Mouse (Mus musculus): Measurements from ENCODE around the gene Chrm3. TPM values are rescaled to one million over a fixed set of nuclear protein-coding genes. Genes with fewer than 3 reads are reported as not detected.
A peak's percentile ranks its signal among the peaks of the same experiment; 100 is the strongest.

The Chrm3 gene
- total RNA-seq, 2 experiments from 2014 or later: 41.6 to 47.2 TPM

DNA sequence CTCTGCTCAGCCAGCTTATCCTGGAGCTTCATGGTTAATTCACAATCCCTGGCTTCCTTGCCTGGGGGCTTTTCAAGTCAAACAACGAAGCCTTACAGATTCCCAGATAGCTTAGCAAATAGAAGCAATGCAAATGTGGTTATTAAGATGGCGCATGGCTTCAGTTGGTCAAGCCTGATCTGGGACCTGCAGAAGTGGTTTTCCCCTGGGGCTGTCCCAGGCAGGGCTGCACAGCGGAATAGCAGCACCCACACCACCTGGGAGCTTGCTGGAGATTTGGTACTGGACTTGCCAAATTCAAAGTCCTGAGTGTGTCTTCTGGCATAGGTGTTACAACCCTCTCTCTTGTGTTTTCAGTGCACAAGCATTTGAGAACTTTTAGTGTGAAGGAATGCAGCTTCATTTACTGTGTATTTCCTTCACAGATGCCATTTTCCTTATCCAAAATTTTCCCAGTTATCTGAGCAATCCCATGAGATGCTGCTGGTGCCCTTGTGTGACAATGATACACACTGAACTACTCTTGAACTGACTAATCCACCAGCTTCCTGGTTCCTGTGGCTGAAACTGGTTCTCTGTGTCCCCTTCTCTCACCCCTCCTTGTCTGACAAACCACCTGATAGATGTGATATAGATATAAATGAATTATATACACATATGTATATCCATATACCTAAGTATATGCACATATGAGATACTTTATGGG, 461.8 kb downstream of the Chrm3 start:
- no peak for DNase-seq (ENCODE audit: low spot score in 2 of 2)

GRCm38 (mm10) chr13:9897231-9897630, 463.4 kb downstream of the Chrm3 start:
- no peak for DNase-seq (ENCODE audit: low spot score in 2 of 2)

DNA sequence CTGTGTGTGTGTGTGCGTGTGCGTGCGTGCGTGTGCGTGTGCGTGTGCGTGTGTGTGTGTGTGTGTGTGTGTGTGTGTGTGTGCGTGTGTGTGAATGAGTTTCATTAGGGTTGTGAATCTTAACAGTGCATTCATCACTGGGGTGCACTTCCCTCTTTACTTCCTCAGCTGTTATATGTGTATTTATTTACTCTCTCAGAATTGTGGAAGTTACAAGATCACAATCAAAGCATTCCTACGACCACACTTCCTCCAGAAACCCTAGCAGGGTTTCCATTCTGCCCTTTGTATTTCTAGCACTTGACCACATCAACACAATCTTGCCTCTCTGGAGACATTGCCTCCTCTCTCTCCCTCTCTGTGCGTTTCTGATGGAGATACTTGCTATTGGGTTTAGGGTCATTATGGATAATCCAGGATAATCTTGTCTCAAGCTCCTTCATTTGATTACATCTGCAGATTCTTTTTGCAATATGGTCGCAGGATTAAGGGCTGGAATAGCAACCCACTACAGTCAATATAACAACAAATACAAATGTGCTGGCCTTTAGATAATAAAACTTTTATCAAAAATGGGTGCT, 465.5 kb downstream of the Chrm3 start:
- DNase-seq (ENCODE audit: low spot score in 2 of 2): no peak

DNA sequence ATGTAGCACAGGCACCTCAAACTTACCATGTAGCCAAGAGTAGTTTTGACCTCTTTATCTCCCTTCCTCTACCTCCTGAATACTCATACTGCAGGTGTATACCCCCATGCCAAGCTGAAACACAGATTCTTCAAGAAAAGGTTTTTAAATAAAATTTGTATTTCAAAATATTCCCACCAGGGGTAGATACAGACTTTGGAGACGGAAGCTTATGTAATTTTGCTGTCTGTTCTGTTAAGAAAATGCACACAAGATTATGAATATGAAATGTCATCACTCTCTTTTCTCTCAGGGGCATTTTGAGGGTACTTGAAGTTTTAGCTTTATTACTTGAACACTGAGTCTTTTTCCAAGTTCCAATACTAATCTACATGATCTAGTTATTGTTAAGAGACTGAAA, 469.6 kb downstream of the Chrm3 start:
- DNase-seq (ENCODE audit: low spot score in 2 of 2): no peak

GRCm38 (mm10) chr13:9890460-9890859, 470.2 kb downstream of the Chrm3 start:
- no peak for DNase-seq (ENCODE audit: low spot score in 2 of 2)

DNA sequence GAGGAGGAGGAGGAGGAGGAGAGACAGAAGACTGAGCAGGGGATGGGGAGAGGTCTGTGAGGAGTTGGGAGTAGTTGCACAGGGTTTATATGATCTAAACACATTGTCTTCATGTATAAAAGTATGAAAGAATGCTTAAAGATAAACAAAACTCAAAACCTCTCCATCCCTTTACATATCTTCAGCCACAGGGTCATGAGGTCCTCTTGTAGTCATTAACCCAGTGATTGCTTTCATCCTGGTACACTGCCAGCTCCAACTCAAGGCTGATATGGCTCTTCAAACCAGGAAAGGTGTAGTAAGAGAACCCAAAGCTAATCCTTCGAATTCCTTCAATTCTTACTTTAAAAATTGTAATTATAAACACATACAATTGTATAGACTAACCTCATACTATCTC, 470.7 kb downstream of the Chrm3 start:
- no peak for DNase-seq (ENCODE audit: low spot score in 2 of 2)

DNA sequence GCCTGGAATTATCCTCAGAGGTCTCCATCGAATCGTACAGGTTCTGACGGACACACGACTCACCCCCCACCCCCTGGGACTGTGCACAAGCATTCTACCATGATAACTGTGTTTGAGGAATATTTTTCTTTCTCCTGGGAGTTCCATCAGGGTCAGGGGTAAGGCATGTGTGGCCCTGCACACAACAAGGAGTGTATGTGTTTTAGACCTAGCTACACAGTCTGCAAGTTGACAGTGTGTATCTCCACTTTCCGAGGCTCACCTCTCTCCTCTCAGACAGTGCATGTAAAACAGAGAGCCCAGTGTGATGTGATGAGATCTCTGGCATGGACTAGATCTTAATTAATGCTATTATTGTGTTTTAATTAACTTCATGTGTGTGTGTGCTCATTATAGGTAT, 472.4 kb downstream of the Chrm3 start:
- DNase-seq (ENCODE audit: low spot score in 2 of 2): no peak

DNA sequence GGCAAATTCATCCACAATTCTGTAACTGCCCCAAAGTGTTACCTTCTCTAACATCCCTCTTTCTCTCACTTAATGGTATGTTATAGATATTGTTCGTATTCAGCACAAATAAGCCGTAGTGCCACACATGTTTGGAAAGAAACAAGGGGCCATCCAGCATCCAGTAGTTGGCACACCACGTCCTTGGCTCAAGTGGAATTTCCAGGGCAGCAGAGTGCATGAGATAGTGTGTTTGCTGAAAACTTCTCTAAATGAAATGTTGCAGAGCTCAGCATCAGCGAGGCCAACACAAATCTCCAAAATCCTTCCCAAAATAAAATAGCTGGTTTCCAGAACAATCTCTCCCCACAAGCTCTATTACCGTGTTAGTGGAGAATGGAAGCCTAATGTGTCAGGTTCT, 473.4 kb downstream of the Chrm3 start:
- DNase-seq (ENCODE audit: low spot score in 2 of 2): no peak

DNA sequence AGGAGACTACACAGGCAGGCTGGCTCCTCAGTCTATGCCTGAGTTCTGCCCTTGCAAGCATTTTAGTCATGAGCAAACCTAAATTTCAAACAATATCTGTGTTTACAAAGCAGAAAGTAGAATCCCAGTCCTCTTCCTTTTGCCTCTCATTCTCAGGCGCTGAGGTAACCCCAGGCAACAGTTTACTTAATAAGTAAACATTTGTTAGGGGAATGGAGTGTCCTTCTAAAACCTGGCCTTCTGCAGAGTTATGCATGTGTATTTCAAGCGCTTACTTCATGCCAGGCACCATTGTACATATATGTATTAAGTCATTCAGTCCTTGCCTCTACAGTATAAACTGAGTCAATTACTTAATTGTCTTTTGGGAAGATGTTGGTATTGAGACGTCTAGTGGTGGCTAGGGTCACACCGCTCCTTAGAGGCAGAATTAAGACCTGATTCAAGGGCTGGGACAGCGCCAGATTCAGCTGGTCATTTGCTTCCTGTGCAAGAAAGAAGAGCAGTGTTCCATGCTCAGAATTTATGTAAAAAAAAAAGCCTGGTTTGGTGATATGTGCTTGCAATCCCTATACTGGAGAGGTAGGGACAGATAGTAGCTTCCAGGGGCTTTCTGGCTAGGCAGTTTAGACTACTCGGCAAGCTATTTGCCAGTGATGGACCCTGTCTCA, 474.0 kb downstream of the Chrm3 start:
- no peak for DNase-seq (ENCODE audit: low spot score in 2 of 2)

DNA sequence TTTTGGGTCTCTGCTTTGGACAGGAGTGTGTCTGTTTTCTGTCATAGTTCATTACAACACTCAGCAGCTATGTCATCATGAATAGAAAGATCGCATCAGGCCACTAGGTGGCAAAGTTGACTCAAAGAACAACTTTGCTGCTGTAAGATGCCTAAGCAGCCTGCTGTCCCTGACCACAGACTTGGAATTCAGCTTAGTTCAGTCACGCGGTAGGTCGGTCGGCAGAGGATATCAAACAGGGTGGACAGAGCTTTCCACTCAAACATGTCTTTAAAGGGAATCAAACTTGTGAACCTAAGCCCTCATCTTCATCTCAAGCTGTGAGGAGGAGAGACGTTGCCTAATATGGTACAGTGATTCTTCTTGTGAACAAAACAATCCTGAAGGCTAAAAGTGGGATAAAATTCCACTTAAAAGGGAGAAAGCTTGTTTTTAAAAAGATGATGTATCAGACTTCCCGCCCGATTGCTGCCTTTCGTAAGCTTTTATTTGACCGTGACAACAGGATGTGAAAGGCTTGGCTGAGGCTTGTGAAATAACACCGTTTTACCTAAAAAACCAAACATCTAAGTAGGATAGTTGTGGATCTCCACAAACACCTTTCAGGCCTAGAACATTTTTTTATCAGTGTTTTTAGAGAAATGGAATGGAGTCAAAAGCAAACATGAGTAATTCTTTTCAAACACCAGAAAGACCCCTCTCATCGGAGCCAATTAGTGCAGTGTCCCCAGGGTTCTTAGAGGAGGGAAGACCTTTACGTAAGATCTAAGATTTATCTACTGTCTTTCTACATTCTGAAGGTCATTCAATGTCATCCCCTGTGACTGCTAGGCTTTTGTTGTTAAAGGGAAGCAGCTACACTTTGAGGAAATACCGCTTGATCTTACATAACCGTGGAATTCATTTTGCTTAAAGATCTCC, 478.0 kb downstream of the Chrm3 start:
- DNase-seq (ENCODE audit: low spot score in 2 of 2): peak; percentile 61 to 87

GRCm38 (mm10) chr13:9881930-9882329, 478.7 kb downstream of the Chrm3 start:
- DNase-seq (ENCODE audit: low spot score in 2 of 2): no peak

GRCm38 (mm10) chr13:9880401-9880800, 480.2 kb downstream of the Chrm3 start:
- no peak for DNase-seq (ENCODE audit: low spot score in 2 of 2)

GRCm38 (mm10) chr13:9878596-9879010, 482.0 kb downstream of the Chrm3 start:
- DNase-seq (ENCODE audit: low spot score in 2 of 2): no peak

DNA sequence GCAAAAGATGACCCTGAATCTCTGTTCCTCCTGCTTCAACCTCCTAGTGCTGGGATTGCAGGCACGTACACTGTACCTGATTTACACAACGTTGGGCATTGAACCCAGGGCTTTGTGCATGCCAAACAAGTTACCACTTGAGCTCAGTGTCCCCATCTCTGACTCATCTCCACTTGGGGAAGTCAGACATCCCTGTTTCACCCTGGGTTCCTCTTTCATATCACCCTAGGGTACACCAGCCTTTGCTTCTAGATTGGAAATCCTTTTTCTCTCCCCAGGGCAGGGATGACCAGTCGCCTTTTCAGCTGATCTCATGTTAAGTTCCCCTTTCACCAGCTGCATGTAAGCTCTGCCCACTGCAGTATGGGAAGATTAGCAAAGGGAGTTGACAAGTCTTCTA, 487.3 kb downstream of the Chrm3 start:
- DNase-seq (ENCODE audit: low spot score in 2 of 2): no peak

GRCm38 (mm10) chr13:9866161-9866560, 494.5 kb downstream of the Chrm3 start:
- no peak for DNase-seq (ENCODE audit: low spot score in 2 of 2)

DNA sequence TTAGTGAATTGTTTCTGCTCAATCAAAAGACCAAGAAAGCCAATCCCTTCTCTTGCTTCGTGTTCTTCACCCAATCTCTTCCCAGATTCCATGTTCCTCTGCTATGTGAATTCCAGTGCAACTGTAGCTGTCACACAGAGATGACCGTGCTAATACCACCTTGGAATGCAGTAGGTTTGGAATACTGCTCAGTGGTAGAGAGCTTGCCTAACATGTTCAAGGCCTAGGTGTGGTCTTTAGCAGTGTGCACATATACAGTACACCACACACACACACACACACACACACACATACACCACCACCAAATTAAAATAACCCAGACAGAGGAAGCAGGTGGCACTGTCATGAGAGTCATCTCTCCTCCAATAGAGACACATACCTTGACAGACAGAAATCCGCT, 513.1 kb downstream of the Chrm3 start:
- DNase-seq (ENCODE audit: low spot score in 2 of 2): no peak

- peak; percentile 42 to 75 for DNase-seq (ENCODE audit: low spot score in 2 of 2)
These were observed 513.9 kb downstream of the Chrm3 start for GRCm38 (mm10) chr13:9846543-9847434.

- DNase-seq (ENCODE audit: low spot score in 2 of 2): peak; percentile 22 to 58
These were observed 526.4 kb downstream of the Chrm3 start for GRCm38 (mm10) chr13:9834146-9834679.

DNA sequence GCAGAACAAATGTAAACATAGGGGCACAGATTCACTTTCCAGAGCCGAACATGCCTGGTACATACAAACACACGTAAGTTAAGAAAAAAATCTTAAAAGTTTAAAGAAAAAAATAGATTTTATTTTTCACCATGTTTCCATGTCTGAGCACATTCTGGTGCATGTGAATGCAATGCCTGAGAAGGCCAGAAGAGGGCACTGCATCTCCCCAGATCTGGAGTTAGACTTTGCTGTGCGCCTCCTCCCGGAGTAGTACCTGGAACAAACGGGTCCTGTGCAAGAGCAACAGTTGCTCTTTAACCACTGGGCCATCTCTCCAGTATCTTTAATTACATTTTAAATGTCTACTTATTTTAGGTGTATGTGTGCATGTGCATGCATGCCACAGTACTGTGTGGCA, 534.4 kb downstream of the Chrm3 start:
- peak in 1 of 2 experiments; percentile 16 for DNase-seq (ENCODE audit: low spot score in 2 of 2)
